Mouse (Mus musculus): Measurements from ENCODE around the gene Btf3l4. TPM values are rescaled to one million over a fixed set of nuclear protein-coding genes. Genes with fewer than 3 reads are reported as not detected.

Btf3l4 gene
- total RNA-seq, 2 experiments from 2014 or later, result 80.9 to 83.5 TPM

DNA sequence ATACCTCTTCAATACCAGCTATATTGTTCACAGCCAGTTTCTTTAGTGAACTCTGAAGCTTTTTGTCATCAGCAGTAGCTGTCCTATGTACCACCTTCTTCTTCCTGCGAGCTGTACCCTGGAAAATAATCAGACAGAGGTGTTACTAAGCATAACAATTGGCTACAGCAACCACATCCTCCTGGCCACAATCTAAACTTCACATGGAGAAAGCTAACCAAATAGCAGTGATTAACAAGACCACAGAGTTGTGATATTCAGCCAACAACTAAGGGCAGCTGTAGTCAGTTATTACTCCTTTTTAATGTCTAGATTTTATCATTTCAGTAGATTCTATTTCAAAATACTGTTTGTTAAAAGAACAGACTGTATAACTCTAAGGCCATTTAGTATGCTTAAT, 7.3 kb downstream of the Btf3l4 start:
- DNase-seq (ENCODE audit: low spot score in 2 of 2), result no peak

DNA sequence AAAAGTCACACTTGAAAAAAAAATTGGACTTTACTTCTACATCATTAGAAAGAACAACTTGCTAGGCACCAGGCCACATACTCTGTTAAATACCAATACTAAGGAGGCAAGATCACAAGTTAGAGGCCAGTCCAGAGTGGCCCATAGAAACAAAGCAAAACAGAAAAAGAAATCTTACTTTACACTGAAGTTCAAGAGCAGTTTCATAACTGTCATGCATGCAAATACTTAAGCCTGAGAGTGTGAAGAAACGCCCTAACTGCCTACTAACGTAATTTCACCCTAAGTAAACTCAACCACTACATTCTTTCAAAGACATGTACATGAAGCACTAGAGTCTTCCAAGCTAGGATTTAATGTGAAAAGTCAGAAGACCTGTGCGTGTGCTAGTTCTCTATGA, 7.7 kb downstream of the Btf3l4 start:
- no peak for DNase-seq (ENCODE audit: low spot score in 2 of 2)

DNA sequence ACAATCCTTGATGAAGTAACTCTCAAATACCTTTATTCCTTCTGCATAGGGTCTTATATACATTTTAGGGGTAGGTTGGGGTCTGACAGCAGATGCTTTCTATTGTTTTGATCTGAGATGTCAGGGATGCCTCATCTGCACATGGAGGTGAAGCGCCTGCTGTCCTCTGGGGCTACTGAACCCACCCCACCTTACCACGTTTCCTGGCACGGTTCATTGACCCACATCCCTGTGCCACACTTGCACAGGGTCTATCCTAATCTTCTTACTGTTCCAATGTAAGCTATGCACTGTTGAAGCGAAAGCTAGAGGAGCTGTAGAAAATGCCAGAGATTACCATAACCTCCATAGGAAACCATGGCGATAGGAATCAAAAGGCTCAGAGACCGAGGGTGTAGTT, 21.9 kb downstream of the Btf3l4 start:
- DNase-seq (ENCODE audit: low spot score in 2 of 2), result no peak

DNA sequence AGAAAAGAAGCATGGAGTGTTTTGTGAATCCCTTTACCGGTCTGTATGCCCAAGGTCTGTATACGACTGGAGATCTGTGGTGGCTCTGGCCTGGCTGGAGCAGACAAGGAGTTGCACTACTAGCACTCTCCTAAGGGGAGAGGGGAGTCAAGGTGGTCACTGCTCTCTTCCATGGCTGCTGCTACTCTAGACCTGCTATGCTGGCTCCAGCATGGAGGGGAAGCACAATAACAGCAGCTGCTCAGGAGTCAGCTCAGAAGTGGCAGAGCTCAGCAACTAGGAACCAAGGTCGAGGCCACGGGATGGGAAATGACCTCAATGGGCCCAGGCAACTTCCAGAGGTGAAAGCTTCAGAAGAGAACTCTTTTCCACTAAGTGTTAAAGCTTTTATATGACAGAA, 22.3 kb downstream of the Btf3l4 start:
- DNase-seq (ENCODE audit: low spot score in 2 of 2), result no peak

DNA sequence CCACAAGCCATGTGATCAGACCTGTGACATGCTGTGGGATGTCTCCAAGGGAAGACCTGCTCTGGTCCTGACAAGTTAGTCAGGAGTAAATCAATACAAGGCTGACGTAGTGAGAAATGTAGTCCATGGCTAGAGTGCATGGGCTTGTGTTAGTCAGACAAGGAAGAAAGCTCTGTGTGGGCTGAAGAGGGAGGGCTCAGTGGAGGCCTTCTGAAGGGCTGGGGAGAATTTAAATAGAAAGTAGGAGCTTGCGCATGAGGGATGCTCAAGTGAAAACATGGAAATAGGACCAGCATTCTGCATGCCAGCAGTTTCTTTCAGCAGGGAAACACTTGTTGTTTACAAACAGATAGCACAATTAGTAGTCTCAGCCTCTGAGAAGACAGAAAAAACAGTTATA, 29.9 kb downstream of the Btf3l4 start:
- DNase-seq (ENCODE audit: low spot score in 2 of 2), result no peak

DNA sequence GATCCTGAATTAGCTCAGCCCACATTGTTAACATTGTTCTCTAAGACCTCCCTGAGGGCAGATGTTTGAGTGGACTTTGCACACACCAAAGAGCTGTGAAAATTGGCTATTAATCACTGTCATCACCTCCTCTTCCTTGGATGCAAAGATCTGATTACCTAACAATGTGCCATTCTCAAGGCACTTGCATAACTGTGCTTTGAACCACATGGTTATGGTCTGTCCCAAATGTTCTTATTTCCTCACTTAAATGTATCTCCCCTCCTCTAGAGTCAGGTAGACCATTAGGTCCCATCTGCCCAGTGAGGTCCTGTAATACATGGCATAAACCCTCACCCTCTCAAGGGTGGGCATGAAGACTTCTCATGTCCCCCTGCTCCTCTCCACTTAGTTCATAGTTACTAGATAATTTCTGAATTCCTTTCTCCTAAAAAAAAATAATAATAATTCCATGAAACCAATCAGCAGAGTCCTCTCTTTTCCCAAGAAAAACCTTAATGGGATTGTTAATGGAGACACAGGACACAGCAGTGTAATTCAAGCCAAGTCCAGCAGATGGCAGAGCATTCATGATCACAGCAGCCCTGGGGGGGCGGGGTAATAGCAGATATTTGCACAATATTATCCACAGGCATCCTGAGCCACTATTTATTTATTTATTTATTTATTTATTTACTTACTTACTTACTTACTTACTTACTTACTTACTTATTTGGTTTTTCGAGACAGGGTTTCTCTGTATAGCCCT, 35.2 kb downstream of the Btf3l4 start:
- peak; percentile 35 to 84 for DNase-seq (ENCODE audit: low spot score in 2 of 2)

DNA sequence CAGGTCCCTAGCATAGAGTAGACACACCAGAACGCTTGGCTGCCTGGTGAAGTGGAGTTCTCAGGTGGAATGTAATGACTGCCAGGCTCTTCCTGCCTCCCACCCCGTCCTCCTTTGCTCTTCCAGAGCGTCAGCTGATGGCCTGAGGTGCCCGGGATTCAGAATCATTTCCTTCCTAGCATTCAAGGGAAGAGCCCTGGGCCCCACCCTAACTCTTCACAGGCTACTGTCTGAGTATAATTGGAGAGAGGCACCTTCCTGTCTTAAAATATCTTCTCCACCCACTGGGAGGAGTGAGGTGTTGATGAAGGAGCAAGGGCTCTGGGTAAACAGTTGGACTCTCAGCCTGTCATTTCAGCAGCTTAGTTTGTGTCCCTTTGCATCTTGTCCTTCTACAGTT, 36.7 kb downstream of the Btf3l4 start:
- no peak for DNase-seq (ENCODE audit: low spot score in 2 of 2)

DNA sequence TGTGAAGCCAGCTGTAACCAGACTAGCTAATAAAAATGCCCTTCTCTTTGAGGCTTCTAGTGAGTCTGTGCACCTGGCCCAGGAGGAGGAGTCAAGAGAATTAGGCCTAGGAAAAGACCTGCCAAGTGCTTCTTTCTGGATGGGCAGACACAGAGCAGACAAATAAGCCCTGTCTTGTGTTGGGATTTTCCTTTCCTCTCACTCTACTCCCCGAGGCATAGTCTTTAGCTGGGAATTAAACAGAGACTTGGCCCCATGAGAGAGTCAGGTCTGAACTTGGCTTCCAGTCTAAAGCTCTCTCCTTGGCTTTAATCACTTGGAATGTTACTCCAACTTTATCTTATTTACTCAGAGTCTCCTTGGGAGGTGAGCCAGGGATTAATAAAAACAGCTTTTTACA, 39.5 kb downstream of the Btf3l4 start:
- no peak for DNase-seq (ENCODE audit: low spot score in 2 of 2)

DNA sequence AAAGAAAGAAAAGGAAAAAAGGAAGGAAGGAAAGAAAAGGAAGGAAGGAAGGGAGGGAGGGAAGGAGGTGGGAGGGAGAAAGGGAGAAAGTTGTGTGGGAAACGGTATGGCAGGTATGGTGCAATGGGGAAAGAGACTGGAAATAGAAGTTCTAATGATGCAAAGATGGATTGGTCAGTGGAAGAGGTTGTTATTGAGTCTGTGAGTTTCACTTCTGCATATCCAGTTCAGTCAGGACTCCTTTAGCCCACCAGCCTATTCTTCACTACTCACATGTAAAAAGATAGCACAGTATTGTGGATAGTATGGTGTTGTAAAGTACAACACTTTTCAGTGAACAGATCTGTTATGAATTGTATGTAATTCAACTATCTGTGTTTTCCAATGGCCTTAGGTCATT, 42.9 kb downstream of the Btf3l4 start:
- DNase-seq (ENCODE audit: low spot score in 2 of 2), result no peak

DNA sequence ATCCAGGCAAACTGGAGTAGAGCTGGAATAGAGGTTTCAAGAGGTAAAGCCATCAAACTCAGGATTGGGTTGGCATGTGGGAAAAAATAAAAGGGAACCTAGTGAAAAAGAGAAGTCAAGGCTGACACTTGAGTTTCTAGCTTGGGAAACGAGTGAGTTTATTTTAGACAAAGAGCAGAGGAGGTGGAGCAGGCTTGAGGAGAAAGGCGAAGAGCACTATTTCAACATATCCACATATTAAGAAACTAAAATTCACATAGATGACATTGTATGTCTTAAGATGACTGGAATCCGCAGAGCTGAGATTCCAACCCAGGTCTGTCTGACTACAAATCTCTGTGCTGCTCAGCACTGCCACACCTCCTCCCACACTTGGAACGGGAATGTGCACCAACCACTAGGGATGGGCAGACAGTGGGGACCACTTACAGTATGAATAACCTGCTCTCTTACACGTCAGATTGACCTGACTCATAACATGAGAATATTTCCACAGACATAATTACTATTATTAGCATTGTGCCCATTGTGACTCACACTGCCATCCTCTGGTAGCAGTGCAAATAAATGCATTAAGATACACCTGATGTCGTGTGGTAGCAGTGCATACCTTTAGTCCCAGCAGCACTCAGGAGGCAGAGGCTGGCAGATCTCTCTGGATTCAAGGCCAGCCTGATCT, 44.0 kb downstream of the Btf3l4 start:
- no peak for DNase-seq (ENCODE audit: low spot score in 2 of 2)

DNA sequence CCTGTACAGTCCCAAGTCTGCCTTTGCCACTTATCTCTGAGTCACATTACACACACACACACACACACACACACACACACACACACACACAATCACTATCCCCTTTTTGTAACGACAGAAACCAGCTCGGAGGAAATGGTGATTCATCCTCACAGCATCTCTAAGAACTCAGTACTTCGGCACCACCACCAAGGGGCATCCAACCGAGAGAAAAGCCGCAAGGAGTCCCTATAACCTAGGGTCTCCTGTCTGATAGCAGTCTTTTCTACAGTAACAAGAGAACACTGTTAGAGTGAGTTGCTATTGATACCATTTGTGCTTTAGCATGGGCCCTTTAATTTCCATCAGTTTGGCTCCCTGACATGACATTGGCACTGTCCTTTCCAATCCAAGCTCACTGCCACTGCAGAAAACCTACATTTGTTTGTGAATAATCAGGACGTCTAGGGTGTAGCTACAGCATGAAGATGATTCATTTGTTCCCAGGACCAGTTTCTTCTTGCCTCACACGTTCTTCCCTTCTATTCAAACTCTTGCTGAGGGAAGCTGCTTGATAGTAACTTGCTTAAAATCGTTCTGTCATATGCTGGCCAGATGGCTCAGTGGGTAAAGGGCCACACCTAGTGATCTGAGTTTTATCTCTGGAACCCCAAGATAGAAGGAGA, 50.9 kb downstream of the Btf3l4 start:
- DNase-seq (ENCODE audit: low spot score in 2 of 2), result peak in 1 of 2 experiments; percentile 52

DNA sequence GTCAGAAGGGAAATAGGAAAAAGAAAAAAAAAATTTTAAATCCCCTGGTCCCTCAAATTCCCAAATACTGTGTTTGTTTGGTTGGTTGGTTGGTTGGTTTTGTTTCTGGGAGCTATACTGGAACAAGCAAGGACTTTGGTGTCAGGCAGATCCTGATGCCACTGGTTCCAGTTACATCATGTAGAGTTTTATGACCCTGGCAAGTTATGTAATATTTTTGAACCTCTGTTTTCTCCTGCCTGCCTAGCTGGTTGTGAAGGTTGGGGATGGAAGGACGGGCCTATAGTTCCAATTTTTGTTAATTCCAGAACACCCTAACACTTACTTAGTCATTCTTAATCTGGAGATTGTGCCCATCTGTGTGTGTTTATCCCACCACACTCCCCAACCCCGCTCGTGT, 51.8 kb downstream of the Btf3l4 start:
- DNase-seq (ENCODE audit: low spot score in 2 of 2), result peak in 1 of 2 experiments; percentile 32

DNA sequence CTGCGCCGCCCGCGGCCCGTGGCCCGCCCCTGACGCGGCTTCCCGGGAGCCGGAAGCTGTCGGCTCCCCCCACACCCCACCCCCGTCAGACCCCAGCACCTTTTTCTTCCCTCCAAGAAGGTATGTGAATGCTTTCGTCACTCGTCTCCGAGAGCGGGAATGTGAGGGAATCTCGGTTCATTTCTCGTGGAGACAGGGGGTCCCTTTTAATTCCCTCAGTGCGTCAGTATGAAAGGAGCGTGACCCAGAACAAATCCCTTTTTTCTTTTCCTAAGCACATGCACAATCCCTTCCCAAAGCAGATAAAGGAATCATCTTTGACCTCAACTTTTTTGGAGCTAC, 52.6 kb downstream of the Btf3l4 start:
- DNase-seq (ENCODE audit: low spot score in 2 of 2), result peak in 1 of 2 experiments; percentile 18

DNA sequence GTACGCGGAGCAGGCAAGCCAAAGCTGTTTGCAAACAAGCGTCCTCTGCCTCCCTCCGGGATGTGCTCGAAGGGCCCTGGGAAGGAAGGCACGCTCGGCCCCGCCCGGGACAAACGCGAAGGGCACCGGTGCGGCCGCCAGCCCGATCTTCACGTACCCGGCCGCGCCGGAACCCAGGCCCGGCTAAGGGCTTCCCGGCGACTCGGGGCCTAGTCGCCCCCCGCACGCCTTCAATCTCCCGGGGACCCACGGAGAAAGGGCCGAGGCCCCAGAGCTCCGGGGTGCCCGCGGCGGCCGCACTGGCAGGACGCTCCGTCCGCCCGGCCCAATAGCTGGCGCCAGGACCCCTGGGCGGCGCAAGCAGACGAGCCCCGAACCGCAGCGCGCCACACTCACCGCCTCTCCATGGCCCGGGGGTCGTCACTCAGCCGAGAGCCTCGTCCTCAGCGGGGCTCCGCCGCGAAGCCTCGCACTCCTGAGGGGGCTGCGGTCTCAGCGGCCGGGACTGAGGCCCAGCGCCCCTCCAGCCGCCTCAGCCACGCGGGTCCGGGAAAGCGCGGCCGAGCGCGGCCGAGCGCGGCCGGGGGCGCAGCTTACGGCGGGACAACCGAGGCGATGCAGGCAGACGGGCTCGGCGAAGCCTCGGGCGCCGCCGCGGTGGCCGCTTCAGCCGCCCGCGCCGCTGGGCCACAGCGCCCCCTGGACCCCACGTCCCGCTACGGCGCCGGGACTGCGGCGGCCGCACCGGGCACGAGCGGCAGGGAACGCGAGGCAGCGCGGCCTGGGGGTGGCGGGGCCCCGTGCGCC, 53.2 kb downstream of the Btf3l4 start, which contains the start of gene Zfyve9:
Zfyve9 (minus strand) TSS at position 742 of the 807 bp plus-strand sequence.
- peak; percentile 65 to 83 for DNase-seq (ENCODE audit: low spot score in 2 of 2)

DNA sequence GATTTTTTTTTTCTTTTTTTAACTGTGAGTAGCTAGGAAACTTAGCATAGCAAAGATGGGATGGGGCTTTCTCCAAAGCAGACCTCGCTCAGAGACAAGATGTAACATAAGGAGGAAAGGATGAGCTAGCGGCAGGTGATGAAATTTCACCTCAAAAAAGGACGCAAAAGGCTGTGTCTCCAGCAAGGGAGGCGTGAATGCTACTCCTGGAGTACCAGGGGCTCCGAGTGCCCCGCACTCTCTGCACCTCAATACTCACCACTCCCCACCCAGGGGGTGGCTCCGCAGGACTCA, 53.7 kb downstream of the Btf3l4 start:
- no peak for DNase-seq (ENCODE audit: low spot score in 2 of 2)

DNA sequence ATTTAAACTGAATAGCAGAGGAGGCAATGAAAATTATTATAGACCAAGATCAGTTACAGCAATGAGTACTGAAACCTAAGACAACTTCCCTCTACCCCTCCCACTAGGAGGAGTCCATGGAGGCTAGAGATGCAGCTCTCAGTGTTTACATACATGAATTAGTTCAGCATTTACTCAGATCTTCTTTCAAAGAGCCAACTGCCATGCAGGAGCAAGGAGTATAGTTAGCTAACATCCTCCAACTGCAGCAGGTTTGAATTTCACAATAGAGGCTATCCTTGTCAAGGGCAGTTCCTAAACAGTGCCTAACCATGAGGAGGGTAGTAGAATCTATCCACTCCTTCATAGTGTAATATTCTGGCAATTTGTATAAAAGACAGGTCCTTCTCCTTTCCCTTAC, 64.9 kb downstream of the Btf3l4 start:
- no peak for DNase-seq (ENCODE audit: low spot score in 2 of 2)

Other genes starting within 250 kb of the Btf3l4 start
- gene Cc2d1b, start 213.7 kb downstream of the Btf3l4 start, total RNA-seq (2021), result 10 to 100 TPM; 26.5 to 26.9 TPM
- 1 to 10 TPM; 1.2 TPM for gene 3110021N24Rik, start 114.0 kb downstream of the Btf3l4 start, total RNA-seq (2021)
- 10 to 100 TPM; 55.2 to 55.3 TPM for gene Zfyve9, start 52.8 kb downstream of the Btf3l4 start, total RNA-seq (2021)
- 10 to 100 TPM; 33.5 to 35.5 TPM for gene Txndc12, start 987 bp upstream of the Btf3l4 start, total RNA-seq (2021)
- gene Kti12, start 14.2 kb upstream of the Btf3l4 start, total RNA-seq (2021), result 10 to 100 TPM; 19.5 to 20.2 TPM
- not detected for gene A730015C16Rik, start 15.0 kb upstream of the Btf3l4 start, total RNA-seq (2021)
- 10 to 100 TPM; 54.8 to 58.8 TPM for gene Rab3b, start 45.4 kb upstream of the Btf3l4 start, total RNA-seq (2021)
- 100 to 1,000 TPM; 112 to 118 TPM for gene Nrd1, start 167.0 kb upstream of the Btf3l4 start, total RNA-seq (2021)

Measured in layer of hippocampus, adult 18-20 months (tissue).